Mouse (Mus musculus): ENCODE measurements at regions not wholly inside any gene's neighbourhood (a gene's known extent, or its start where the extent isn't known, plus 50 kb on each side); places are given as distances from the start of the nearest gene placed in this dataset.
A peak's percentile ranks its signal among the peaks of the same experiment; 100 is the strongest.

DNA sequence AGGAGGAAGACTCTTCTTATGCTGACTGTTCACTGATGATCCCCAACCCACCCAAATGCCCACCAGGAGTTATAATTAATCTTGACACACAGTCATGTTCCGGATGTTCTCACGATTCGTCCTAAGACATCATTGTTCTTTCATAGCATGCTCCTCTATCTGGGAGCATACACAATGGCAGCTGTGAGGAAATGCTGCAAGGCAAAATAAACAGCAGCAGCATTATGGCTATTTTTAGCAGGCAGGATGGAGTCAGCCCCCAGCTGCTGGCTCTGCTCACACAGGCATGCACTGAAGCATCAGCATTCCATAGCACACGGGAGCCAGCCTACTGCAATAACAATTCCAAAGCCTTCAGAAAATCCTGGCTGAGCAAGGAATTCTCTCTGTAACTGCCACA lies 696.0 kb downstream of the Rps29 start:
- ATAC-seq (ENCODE audit: extremely low read depth, insufficient number of reproducible peaks, low FRiP score, low TSS enrichment) = no peak
- Histone ChIP-seq H3K4me1 (peaks cover 13% of the 10 kb centered on the region), H3K27me3 (replicated peaks) (no peaks in the 10 kb centered on the region), H3K9me3 (no peaks in the 10 kb centered on the region), H3K36me3 (no peaks in the 10 kb centered on the region), H3K4me2 (peak overlapping the region; percentile 49), H3K9ac (no peak overlapping the region), H3K4me3 (no peak overlapping the region), H3K27ac (replicated peaks) (peak overlapping the region; percentile 63)
- WGBS = 10% methylated on average over 4 of the region's 4 CpGs

DNA sequence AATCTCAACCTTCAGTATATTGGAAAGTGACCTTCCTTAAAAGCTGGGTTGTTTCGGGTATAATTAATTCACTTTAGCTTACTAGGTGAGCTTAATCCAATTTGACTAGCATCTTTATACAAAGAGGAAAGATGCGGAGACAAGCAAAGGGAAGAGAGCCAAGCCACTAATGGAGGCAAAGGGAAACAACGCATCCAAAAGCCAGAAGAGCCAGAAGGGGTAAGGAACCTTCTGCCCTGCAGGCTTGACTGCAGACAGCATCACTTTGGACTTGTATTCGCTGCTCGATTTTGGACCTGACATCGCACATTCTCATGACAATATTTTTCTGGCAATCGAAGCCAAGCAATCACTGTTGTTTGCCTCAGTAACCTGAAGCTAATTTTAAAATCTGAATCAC lies 700.8 kb downstream of the Rps29 start:
- Histone ChIP-seq H3K27me3 (replicated peaks) (no peaks in the 10 kb centered on the region), H3K4me1 (peaks cover 8% of the 10 kb centered on the region), H3K9ac (no peak overlapping the region), H3K4me2 (no peak overlapping the region), H3K36me3 (no peaks in the 10 kb centered on the region), H3K9me3 (no peaks in the 10 kb centered on the region), H3K27ac (replicated peaks) (no peak overlapping the region), H3K4me3 (no peak overlapping the region)
- WGBS = 71% methylated on average over 7 of the region's 7 CpGs
- no peak for ATAC-seq (ENCODE audit: extremely low read depth, insufficient number of reproducible peaks, low FRiP score, low TSS enrichment)

GRCm38 (mm10) chr12:68426601-68427000 lies 732.4 kb downstream of the Rps29 start:
- no peaks in the 10 kb centered on the region for H3K36me3 ChIP-seq
- H3K27me3 ChIP-seq (replicated peaks) = no peaks in the 10 kb centered on the region
- no peak overlapping the region for H3K4me3 ChIP-seq
- WGBS = 62% methylated on average over 1 of the region's 1 CpGs
- no peak overlapping the region for H3K9ac ChIP-seq
- H3K27ac ChIP-seq (replicated peaks) = no peak overlapping the region
- no peaks in the 10 kb centered on the region for H3K4me1 ChIP-seq
- no peak for ATAC-seq (ENCODE audit: extremely low read depth, insufficient number of reproducible peaks, low FRiP score, low TSS enrichment)
- H3K4me2 ChIP-seq = no peak overlapping the region
- no peaks in the 10 kb centered on the region for H3K9me3 ChIP-seq

- Histone ChIP-seq H3K9ac (no peak overlapping the region), H3K27ac (replicated peaks) (no peak overlapping the region), H3K9me3 (no peaks in the 10 kb centered on the region), H3K4me2 (no peak overlapping the region), H3K36me3 (no peaks in the 10 kb centered on the region), H3K4me3 (no peak overlapping the region), H3K4me1 (no peaks in the 10 kb centered on the region), H3K27me3 (replicated peaks) (no peaks in the 10 kb centered on the region)
- ATAC-seq (ENCODE audit: extremely low read depth, insufficient number of reproducible peaks, low FRiP score, low TSS enrichment) = no peak
These were observed 734.0 kb downstream of the Rps29 start for GRCm38 (mm10) chr12:68425006-68425405.

All from heart, embryonic 13.5 days (tissue).